Mouse (Mus musculus): ENCODE results near the gene Tmem29. TPM values are rescaled to one million over a fixed set of nuclear protein-coding genes. Genes with fewer than 3 reads are reported as not detected.
"Not testable (repeated sequence)": the region's sequence is repeated elsewhere in the genome, so short reads cannot be mapped to it uniquely, and the experiment has no call there.

Gene Tmem29
- polyA plus RNA-seq (2015; fragmentation: Nextera tagmentation; extraction: Ambion mirVana): 15.3 and 16.1 TPM in 2 replicates

DNA sequence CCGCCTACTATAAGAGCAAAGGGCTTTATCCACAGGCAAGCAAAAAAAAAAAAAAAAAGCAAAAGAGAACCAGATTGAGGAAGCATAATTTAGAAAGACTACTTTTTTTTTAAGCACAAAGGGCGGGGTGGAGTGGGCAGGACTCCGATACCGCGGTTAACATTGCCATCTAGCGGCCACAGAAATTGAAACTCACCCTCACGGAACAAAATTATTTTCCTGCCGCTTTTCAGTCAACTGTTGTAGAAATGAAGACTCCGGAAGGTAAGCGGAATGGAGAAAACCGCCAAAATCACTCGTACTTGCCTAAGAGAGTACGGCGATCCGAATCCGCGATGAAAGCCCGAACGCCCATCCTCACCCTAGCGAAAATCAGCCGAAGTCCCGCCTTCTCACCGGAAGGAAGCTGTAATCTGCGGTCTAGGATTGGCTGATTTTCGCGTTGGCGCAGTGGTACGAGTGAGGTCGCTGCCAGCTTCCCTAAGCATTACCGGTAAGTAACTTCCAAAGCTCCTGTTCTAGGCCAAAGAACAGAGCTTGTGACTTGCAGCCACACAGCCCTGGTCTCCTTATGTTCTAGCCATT lies at the start of gene Tmem29:
TSS of gene Tmem29 (minus strand) at position 389 of the 585 bp plus-strand sequence.
- Histone ChIP-seq H3K4me1 (replicated peaks) (no peaks in the 10 kb centered on the region), H3K36me3 (no peaks in the 10 kb centered on the region), H3K27ac (peak within 1 kb of the TSS; percentile 74), H3K4me2 (peak within 1 kb of the TSS; percentile 56), H3K27me3 (no peaks in the 10 kb centered on the region), H3K4me3 (peak within 1 kb of the TSS; percentile 58), H3K9ac (peak within 1 kb of the TSS; percentile 36; the same call in 1 of the 2 replicates), H3K9me3 (replicated peaks) (no peaks in the 10 kb centered on the region)
- WGBS: under 1% methylated on average over 30 of the region's 30 CpGs
- peak; percentile 95 for ATAC-seq (replicated peaks; ENCODE audit: insufficient number of reproducible peaks, insufficient read depth, low FRiP score, low read depth)

DNA sequence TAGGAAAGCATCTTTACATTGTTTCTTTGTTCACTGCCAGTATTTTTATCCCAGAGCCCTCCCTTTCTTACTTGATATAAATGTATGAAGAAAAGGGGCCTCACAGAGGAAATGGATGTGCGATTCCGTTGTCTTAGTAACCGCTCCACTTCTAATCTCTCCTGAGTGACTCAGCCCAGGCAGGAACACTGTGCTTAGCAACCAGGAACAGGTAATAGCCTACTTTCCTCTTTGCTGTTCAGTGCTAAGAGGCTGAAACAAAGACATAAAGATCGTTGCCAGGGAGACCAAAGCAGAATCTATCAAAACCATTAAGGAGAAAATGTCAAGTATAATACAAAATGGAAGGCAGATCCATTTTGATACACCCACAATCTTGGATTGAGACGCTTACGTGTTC lies 49.7 kb upstream of the Tmem29 start:
- no peak overlapping the region for H3K27ac ChIP-seq
- no peak for ATAC-seq (replicated peaks; ENCODE audit: insufficient number of reproducible peaks, insufficient read depth, low FRiP score, low read depth)
- no peak overlapping the region for H3K4me3 ChIP-seq
- H3K36me3 ChIP-seq: no peaks in the 10 kb centered on the region
- H3K4me1 ChIP-seq (replicated peaks): no peaks in the 10 kb centered on the region
- H3K9me3 ChIP-seq (replicated peaks): no peaks in the 10 kb centered on the region
- H3K27me3 ChIP-seq: no peaks in the 10 kb centered on the region
- H3K9ac ChIP-seq: no peak overlapping the region
- H3K4me2 ChIP-seq: no peak overlapping the region
- 76% methylated on average over 6 of the region's 6 CpGs for WGBS

DNA sequence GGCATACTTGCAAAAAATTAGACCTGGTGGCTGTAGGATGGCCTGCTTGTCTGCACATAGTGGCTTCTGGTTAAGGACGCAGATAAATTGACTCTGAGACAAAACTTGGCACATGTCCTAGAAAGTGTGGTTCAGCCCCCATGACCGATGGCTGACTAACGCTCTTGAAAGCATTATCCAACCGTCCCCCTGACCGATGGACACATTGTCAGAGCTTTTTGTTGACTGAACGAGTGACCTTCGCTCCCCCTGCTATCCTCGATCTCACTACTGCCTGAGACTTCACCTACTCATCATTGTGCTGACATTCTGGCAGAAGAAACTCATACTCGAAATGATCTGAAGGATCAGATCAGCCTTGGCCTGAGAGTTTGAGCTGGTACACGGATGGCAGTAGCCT lies 28.9 kb upstream of the Tmem29 start:
- not testable (repeated sequence) for H3K4me1 ChIP-seq (replicated peaks); H3K27ac ChIP-seq; H3K4me3 ChIP-seq; H3K36me3 ChIP-seq; H3K9me3 ChIP-seq (replicated peaks); H3K4me2 ChIP-seq; ATAC-seq (replicated peaks; ENCODE audit: insufficient number of reproducible peaks, insufficient read depth, low FRiP score, low read depth); H3K27me3 ChIP-seq; H3K9ac ChIP-seq
- WGBS: 40% methylated on average over 4 of the region's 10 CpGs

DNA sequence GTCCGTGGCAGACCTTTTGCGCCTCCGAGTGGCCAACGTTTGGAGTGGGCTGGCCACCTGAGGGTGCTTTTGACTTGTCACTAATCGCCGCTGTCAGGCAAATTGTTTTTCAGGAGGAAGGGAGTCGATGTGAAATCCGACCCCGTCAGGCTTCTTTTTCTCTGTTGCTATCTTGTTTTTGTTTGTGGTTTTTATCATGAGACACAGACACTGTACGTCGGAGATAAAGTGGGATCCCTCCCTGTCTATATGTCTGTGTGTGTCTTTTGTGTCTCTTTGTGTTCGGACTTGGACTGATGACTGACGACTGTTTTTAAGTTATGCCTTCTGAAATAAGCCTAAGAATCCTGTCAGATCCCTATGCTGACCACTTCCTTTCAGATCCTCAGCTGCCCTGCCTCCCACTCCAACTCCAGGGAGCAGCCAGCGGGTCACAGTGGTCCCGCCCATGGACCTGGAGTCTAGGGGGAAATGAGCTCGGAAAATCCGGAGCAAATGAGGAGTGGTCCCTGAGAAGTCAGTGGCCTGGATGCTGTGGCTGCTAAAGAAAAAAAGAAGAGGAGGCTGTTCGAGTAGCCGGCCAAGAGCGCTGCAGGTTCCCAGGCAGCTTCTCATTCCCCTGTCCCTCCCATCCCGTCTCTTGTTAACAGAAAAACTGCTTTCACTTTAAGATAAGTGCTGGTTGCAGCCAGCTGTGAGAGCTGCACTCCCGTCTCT lies 27.5 kb upstream of the Tmem29 start:
- not testable (repeated sequence) for ATAC-seq (replicated peaks; ENCODE audit: insufficient number of reproducible peaks, insufficient read depth, low FRiP score, low read depth); H3K9ac ChIP-seq; H3K36me3 ChIP-seq; H3K9me3 ChIP-seq (replicated peaks); H3K27me3 ChIP-seq; H3K27ac ChIP-seq; H3K4me1 ChIP-seq (replicated peaks)
- Histone ChIP-seq H3K4me2 (peak overlapping the region; percentile 37), H3K4me3 (peak overlapping the region; percentile 15; the same call in 1 of the 2 replicates)
- WGBS: 34% methylated on average over 14 of the region's 22 CpGs

DNA sequence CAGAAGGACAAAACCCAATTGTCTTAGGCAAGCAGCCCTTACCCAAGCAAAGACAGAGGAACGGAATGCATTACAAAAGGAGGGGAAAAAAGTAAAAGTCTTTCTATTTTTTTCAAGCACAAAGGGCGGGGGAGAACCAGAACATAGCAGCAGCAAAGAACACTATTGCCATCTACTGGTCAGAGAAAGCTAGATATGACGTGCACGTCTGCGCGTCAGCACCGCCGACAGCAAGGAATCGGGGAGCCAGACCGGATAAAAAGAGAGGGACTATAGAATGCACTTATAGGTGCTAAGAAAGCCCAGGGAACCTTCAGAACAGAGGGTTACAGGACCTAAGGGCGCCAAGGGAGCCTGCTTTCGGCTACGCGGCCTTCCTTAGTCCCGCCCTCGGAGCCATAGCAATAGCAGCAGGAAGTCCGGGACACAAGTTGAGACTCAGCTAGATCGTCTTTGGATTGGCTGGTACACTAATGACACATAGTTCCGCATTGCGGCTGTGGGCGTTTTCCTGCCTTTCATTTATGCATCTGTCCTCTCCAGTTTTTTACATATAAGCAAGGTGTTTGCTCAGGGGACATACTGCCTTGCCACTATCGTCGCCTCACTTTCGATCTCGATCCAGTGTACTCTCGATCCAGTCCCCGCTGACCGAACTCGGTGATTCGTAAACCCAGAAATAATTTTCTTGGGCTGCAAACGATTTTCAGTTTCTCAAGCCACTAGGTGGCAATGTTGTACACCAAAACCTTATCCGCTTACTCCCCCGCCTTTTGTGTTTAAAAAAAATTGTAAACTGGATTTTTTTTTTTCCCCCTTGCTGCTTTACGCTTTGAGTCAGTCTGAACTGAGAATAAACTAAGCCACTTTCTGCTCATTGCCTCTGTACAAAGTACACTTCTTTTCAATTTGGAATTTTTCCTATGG lies 19.2 kb upstream of the Tmem29 start:
- Histone ChIP-seq H3K27ac (peak overlapping the region; percentile 87), H3K9ac (peak overlapping the region; percentile 60), H3K4me3 (peak overlapping the region; percentile 64), H3K9me3 (replicated peaks) (no peaks in the 10 kb centered on the region), H3K36me3 (no peaks in the 10 kb centered on the region), H3K27me3 (no peaks in the 10 kb centered on the region), H3K4me1 (replicated peaks) (no peaks in the 10 kb centered on the region), H3K4me2 (peak overlapping the region; percentile 45)
- 0% methylated on average over 34 of the region's 34 CpGs for WGBS
- peak; percentile 97 for ATAC-seq (replicated peaks; ENCODE audit: insufficient number of reproducible peaks, insufficient read depth, low FRiP score, low read depth)

DNA sequence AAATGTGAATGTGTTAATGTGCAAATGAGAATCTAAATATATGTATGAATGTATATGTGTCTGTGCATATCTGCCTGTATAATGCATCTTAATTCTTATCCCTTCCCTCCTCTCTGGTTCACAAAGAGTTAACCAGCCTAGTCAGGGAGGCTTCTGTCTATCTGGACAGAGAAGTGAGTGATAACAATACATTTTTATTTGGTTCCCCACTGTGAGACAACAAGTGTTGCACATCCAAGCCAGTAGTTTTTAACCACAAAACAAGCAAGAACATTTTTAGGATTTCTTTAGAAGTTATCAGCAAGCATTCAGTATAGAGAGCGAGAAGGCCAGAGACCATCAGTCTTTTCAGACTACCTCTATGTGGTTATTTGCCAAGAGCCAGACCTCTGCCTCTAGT lies 12.5 kb upstream of the Tmem29 start:
- Histone ChIP-seq H3K36me3 (no peaks in the 10 kb centered on the region), H3K4me2 (no peak overlapping the region), H3K27me3 (no peaks in the 10 kb centered on the region), H3K4me3 (no peak overlapping the region), H3K9ac (no peak overlapping the region), H3K9me3 (replicated peaks) (no peaks in the 10 kb centered on the region), H3K27ac (no peak overlapping the region), H3K4me1 (replicated peaks) (no peaks in the 10 kb centered on the region)
- 57% methylated on average over 1 of the region's 1 CpGs for WGBS
- no peak for ATAC-seq (replicated peaks; ENCODE audit: insufficient number of reproducible peaks, insufficient read depth, low FRiP score, low read depth)

DNA sequence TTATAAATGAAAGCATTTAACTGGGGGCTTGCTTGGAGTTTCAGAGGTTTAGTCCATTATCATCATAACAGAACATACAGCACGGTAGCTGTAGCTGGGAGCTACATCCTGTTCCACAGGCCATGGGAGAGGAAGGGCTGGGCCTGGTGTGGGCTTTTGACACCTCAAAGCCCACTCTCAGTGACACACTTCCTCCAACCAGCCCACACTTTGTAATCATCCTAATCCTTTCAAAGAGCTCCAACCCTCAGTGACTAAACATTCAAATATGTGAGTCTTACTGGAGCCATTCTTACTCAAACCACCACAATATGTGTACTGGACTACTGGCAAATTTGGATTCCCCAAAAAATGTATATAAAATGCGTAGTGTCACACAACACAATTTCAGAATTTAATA lies 9.3 kb upstream of the Tmem29 start:
- ATAC-seq (replicated peaks; ENCODE audit: insufficient number of reproducible peaks, insufficient read depth, low FRiP score, low read depth): no peak
- Histone ChIP-seq H3K36me3 (no peaks in the 10 kb centered on the region), H3K4me2 (no peak overlapping the region), H3K9ac (no peak overlapping the region), H3K9me3 (replicated peaks) (no peaks in the 10 kb centered on the region), H3K27me3 (no peaks in the 10 kb centered on the region), H3K27ac (no peak overlapping the region), H3K4me1 (replicated peaks) (no peaks in the 10 kb centered on the region), H3K4me3 (no peak overlapping the region)
- WGBS: 67% methylated on average over 2 of the region's 2 CpGs

DNA sequence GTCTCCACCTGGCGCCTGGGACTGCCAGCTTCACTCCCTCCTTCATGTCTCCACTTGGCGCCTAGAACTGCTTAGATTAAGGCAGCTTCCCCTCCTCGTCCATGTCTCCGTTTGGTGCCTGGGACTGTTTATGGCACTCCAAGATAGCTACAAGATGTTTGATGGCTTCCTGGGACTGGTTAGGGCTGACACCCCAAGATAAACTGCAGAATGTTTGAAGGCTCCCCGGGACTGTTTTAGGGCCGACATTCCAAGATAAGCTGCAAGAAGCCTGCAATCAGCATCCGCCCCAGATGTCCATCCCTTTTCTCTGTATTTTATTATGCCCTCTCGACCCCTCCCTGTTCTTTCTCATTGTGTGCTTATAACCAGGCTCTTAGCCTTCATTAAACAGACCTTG lies 7.9 kb upstream of the Tmem29 start:
- not testable (repeated sequence) for ATAC-seq (replicated peaks; ENCODE audit: insufficient number of reproducible peaks, insufficient read depth, low FRiP score, low read depth); H3K9ac ChIP-seq; H3K36me3 ChIP-seq; H3K27me3 ChIP-seq; H3K4me1 ChIP-seq (replicated peaks); H3K27ac ChIP-seq; H3K4me3 ChIP-seq; H3K9me3 ChIP-seq (replicated peaks); H3K4me2 ChIP-seq
- 52% methylated on average over 8 of the region's 8 CpGs for WGBS

DNA sequence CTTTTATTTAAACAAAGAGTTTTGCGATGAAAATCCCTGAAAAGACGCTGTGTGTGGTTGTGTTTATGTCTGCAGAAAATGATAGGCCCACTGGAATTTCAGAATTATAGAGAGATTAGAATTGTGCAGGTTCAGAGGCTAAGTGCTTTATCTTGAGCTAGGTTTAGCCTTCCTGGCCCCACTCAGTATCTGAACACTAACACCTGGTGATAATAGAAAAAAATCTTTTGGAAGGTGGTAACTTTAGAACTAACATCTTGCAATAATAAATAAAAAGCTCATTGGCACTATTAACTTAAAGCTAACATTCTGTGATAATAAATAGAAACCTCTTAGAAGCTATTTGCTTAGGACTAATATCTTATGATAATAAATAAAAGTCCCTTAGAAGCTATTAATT lies 1.2 kb upstream of the Tmem29 start:
- no peaks in the 10 kb centered on the region for H3K27me3 ChIP-seq
- no peak overlapping the region for H3K27ac ChIP-seq
- no peak for ATAC-seq (replicated peaks; ENCODE audit: insufficient number of reproducible peaks, insufficient read depth, low FRiP score, low read depth)
- no peaks in the 10 kb centered on the region for H3K4me1 ChIP-seq (replicated peaks)
- no peak overlapping the region for H3K4me2 ChIP-seq
- WGBS: 57% methylated on average over 2 of the region's 2 CpGs
- H3K9ac ChIP-seq: no peak overlapping the region
- no peaks in the 10 kb centered on the region for H3K9me3 ChIP-seq (replicated peaks)
- no peak overlapping the region for H3K4me3 ChIP-seq
- no peaks in the 10 kb centered on the region for H3K36me3 ChIP-seq

DNA sequence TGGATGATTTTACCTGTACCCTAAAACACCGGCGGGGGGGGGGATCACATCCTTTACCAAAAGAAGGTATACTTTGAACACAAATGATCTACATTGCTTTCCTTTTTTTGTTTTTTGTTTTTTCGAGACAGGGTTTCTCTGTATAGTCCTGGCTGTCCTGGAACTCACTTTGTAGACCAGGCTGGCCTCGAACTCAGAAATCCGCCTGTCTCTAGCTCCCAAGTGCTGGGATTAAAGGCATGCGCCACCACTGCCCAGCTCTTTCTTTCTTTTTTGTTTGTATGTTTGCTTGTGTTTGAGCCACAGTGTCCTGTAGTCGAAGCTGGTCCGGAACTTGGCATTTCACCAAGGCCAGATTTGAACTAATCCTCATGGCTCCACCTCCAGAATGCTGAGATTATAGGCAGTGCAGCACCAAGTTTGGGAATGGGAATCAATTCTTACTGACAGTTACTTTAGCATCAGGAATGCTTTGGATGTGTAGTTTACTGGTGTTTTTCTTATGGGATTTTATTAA lies 515 bp upstream of the Tmem29 start:
- Histone ChIP-seq H3K4me2 (peak overlapping the region; percentile 56), H3K4me1 (replicated peaks) (no peaks in the 10 kb centered on the region), H3K9me3 (replicated peaks) (no peaks in the 10 kb centered on the region), H3K9ac (peak overlapping the region; percentile 36; the same call in 1 of the 2 replicates), H3K4me3 (peak overlapping the region; percentile 58), H3K27ac (peak overlapping the region; percentile 74), H3K36me3 (no peaks in the 10 kb centered on the region), H3K27me3 (no peaks in the 10 kb centered on the region)
- no peak for ATAC-seq (replicated peaks; ENCODE audit: insufficient number of reproducible peaks, insufficient read depth, low FRiP score, low read depth)
- 40% methylated on average over 8 of the region's 8 CpGs for WGBS

DNA sequence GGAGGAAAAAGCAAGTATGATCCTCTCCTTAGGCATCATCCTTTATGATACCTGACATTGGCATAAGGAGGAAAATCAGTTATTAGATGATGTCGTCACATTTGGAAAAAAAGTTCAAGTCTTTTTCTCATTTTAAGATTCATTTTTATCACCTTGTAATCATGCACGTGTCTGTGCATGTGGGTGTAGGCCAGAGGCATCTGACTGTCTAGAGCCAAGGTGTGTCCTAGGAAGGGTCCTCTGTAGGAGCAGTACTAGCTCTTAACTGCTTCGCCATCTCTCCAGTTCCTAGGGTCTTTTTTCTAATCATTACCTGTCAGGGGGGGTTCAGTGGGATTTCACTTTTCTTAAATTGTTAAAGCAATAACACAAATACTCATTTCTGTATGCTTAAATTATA lies 818 bp downstream of the Tmem29 start:
- no peaks in the 10 kb centered on the region for H3K27me3 ChIP-seq
- WGBS: 39% methylated on average over 3 of the region's 3 CpGs
- no peak for ATAC-seq (replicated peaks; ENCODE audit: insufficient number of reproducible peaks, insufficient read depth, low FRiP score, low read depth)
- 0 out of 2 replicates have a peak overlapping the region, but pooled peaks have one; percentile 58 for H3K4me3 ChIP-seq
- H3K4me1 ChIP-seq (replicated peaks): no peaks in the 10 kb centered on the region
- peak overlapping the region; percentile 33; the same call in 1 of the 2 replicates for H3K4me2 ChIP-seq
- H3K36me3 ChIP-seq: no peaks in the 10 kb centered on the region
- no peaks in the 10 kb centered on the region for H3K9me3 ChIP-seq (replicated peaks)
- H3K27ac ChIP-seq: no peak overlapping the region
- H3K9ac ChIP-seq: no peak overlapping the region

All from heart, embryonic 15.5 days (tissue).